In genomic region chr7:141561682-141562391, GRCm38 (mm10) we compare ENCODE assay signal across 8 mouse cellular contexts. TPM values are rescaled to one million over a fixed set of nuclear protein-coding genes. Genes with fewer than 3 reads are reported as not detected.
A peak's percentile ranks its signal among the peaks of the same experiment; 100 is the strongest.
DNase-seq lines count a peak whose midpoint lies in the region; ATAC-seq and TF ChIP-seq lines count a peak whose summit lies in the region.

Gene Ap2a2, plus strand, starts transcription at chr7:141562173.

- H3K9ac ChIP-seq in embryonic facial prominence, embryonic 14.5 days (ENCODE audit: low read depth, low read length) = peak within 1 kb of the TSS; percentile 94
- peak within 1 kb of the TSS; percentile 94 for H3K9ac ChIP-seq in limb, embryonic 14.5 days (ENCODE audit: low read depth, low read length, severe bottlenecking)
- peak within 1 kb of the TSS; percentile 91 for H3K9ac ChIP-seq in midbrain, postnatal 0 days (replicated peaks; ENCODE audit: low read length, poor library complexity, severe bottlenecking)

- no peaks in the 10 kb centered on the region for H3K9me3 ChIP-seq in embryonic facial prominence, embryonic 14.5 days (ENCODE audit: control insufficient read depth, low read length)
- H3K9me3 ChIP-seq in limb, embryonic 14.5 days (ENCODE audit: control insufficient read depth, low read length) = no peaks in the 10 kb centered on the region
- no peaks in the 10 kb centered on the region for H3K9me3 ChIP-seq in midbrain, postnatal 0 days (ENCODE audit: low read length)

- H3K27me3 ChIP-seq in embryonic facial prominence, embryonic 14.5 days (replicated peaks; ENCODE audit: control insufficient read depth, insufficient read depth, low read length) = no peaks in the 10 kb centered on the region
- no peaks in the 10 kb centered on the region for H3K27me3 ChIP-seq in limb, embryonic 14.5 days (ENCODE audit: control insufficient read depth, insufficient read depth, low read length)
- H3K27me3 ChIP-seq in midbrain, postnatal 0 days (ENCODE audit: insufficient read depth, low read length) = no peaks in the 10 kb centered on the region

- ATAC-seq in embryonic facial prominence, embryonic 14.5 days (ENCODE audit: low read depth) = peak; percentile 94
- peak; percentile 94 for ATAC-seq in limb, embryonic 14.5 days (ENCODE audit: low FRiP score, low read depth)
- ATAC-seq in midbrain, postnatal 0 days (ENCODE audit: low FRiP score) = peak; percentile 95

- DNase-seq in 3T3-L1 (ENCODE audit: low read depth, low spot score) = peak; percentile 90
- peak; percentile 68 to 86 for DNase-seq in adrenal gland, postnatal 4 days (ENCODE audit: low spot score in 2 of 2)
- peak; percentile 97 for DNase-seq in embryonic facial prominence, embryonic 14.5 days (ENCODE audit: low spot score)
- DNase-seq in heart, adult 8-10 months (ENCODE audit: low spot score) = peak; percentile 83
- DNase-seq in kidney, adult 9 months = peak; percentile 92
- peak; percentile 96 for DNase-seq in limb, embryonic 14.5 days (ENCODE audit: low spot score)
- DNase-seq in midbrain, postnatal 0 days (ENCODE audit: low spot score) = peak; percentile 97
- peak; percentile 81 to 90 for DNase-seq in spleen, postnatal 14 days (ENCODE audit: low spot score in 2 of 2)

- peak within 1 kb of the TSS; percentile 81 for H3K27ac ChIP-seq in embryonic facial prominence, embryonic 14.5 days (replicated peaks; ENCODE audit: low read depth, low read length)
- peak within 1 kb of the TSS; percentile 78 for H3K27ac ChIP-seq in limb, embryonic 14.5 days (replicated peaks; ENCODE audit: low read depth, low read length)
- H3K27ac ChIP-seq in midbrain, postnatal 0 days (ENCODE audit: low read depth, low read length) = peak within 1 kb of the TSS; percentile 91

- no peaks in the 10 kb centered on the region for H3K36me3 ChIP-seq in embryonic facial prominence, embryonic 14.5 days (ENCODE audit: control insufficient read depth, insufficient read depth, low read length)
- peaks cover 9% of the 10 kb centered on the region; the same call in 1 of the 2 replicates for H3K36me3 ChIP-seq in limb, embryonic 14.5 days (ENCODE audit: control insufficient read depth, insufficient read depth, low read length)
- H3K36me3 ChIP-seq in midbrain, postnatal 0 days (ENCODE audit: insufficient read depth, low read length) = no peaks in the 10 kb centered on the region

- H3K4me3 ChIP-seq in embryonic facial prominence, embryonic 14.5 days (ENCODE audit: low read depth, low read length) = peak within 1 kb of the TSS; percentile 99
- H3K4me3 ChIP-seq in limb, embryonic 14.5 days (replicated peaks; ENCODE audit: low read length) = peak within 1 kb of the TSS; percentile 100
- H3K4me3 ChIP-seq in midbrain, postnatal 0 days (ENCODE audit: low read depth, low read length) = peak within 1 kb of the TSS; percentile 86

- peak; percentile 87 for TF ChIP-seq POLR2A in limb, embryonic 14.5 days (IDR thresholded peaks at IDR 0.05; ENCODE audit: borderline replicate concordance, extremely low read depth, insufficient read depth, insufficient read length)

- peak within 1 kb of the TSS; percentile 94 for H3K4me2 ChIP-seq in embryonic facial prominence, embryonic 14.5 days (ENCODE audit: low read depth, low read length)
- peak within 1 kb of the TSS; percentile 86 for H3K4me2 ChIP-seq in limb, embryonic 14.5 days (replicated peaks; ENCODE audit: low read depth, low read length, severe bottlenecking)
- peak within 1 kb of the TSS; percentile 79 for H3K4me2 ChIP-seq in midbrain, postnatal 0 days (ENCODE audit: low read depth, low read length, poor library complexity, severe bottlenecking)

- TF ChIP-seq CTCF in midbrain, postnatal 0 days (IDR thresholded peaks at IDR 0.05) = no peak

- 1% methylated on average over 18 of the region's 72 CpGs for WGBS in embryonic facial prominence, embryonic 14.5 days
- WGBS in limb, embryonic 14.5 days = under 1% methylated on average over 26 of the region's 72 CpGs
- under 1% methylated on average over 63 of the region's 72 CpGs for WGBS in midbrain, postnatal 0 days

- H3K4me1 ChIP-seq in embryonic facial prominence, embryonic 14.5 days (ENCODE audit: control insufficient read depth, insufficient read depth, low read length) = peaks cover 20% of the 10 kb centered on the region
- peaks cover 22% of the 10 kb centered on the region for H3K4me1 ChIP-seq in limb, embryonic 14.5 days (ENCODE audit: control insufficient read depth, insufficient read depth, low read length)
- peaks cover 10% of the 10 kb centered on the region; the same call in 1 of the 2 replicates for H3K4me1 ChIP-seq in midbrain, postnatal 0 days (ENCODE audit: insufficient read depth, low read length)

RNA-seq across cellular contexts. Expression of gene Ap2a2, which starts in this region (rescaled TPM):
- 10 to 100 TPM; 75.6 to 81.5 TPM for total RNA-seq in adrenal gland, postnatal 4 days (2021)
- 68.0 and 73.8 TPM in 2 replicates for polyA plus RNA-seq in embryonic facial prominence, embryonic 14.5 days (2014; fragmentation: Nextera tagmentation; extraction: Ambion mirVana)
- total RNA-seq in heart, adult 8-10 months (2022) = 10 to 100 TPM; 55.2 to 65.5 (median 61.3) TPM
- 39.5 and 43.7 TPM in 2 replicates for polyA plus RNA-seq in limb, embryonic 14.5 days (2012; rRNA removed)
- 71.6 and 81.4 TPM in 2 replicates for polyA plus RNA-seq in limb, embryonic 14.5 days (2014; fragmentation: Nextera tagmentation; extraction: Ambion mirVana)
- 203 and 220 TPM in 2 replicates for total RNA-seq in midbrain, postnatal 0 days (2014; rRNA removed)
- polyA plus RNA-seq in midbrain, postnatal 0 days (2015; fragmentation: Nextera tagmentation; extraction: Ambion mirVana) = 129 TPM in 2 replicates

Comparison
In these comparisons a context has a peak if more than half of its experiments do, and no peak if none do; other contexts are left out.
1. Peak in every context shown above with its lines: DNase-seq, ATAC-seq, H3K4me3 ChIP-seq and H3K27ac ChIP-seq.